Mouse (Mus musculus) right cerebral cortex, adult 18-20 months (tissue): ENCODE measurements at regions not wholly inside any gene's neighbourhood (a gene's known extent, or its start where the extent isn't known, plus 50 kb on each side); places are given as distances from the start of the nearest gene placed in this dataset.
A peak's percentile ranks its signal among the peaks of the same experiment; 100 is the strongest.

ENCODE experiments used
- DNase-seq: peaks from one replicate; pipeline ENCODE4 v3.0.0; 2022; ENCODE audit warnings: mixed read lengths

GRCm38 (mm10) chr9:23025247-23025646 is 197.6 kb upstream of the Bmper start:
- DNase-seq, result no peak

- peak; percentile 68 for DNase-seq
These were observed 195.2 kb upstream of the Bmper start for GRCm38 (mm10) chr9:23027377-23028313.

- DNase-seq, result no peak
These were observed 193.5 kb upstream of the Bmper start for GRCm38 (mm10) chr9:23029421-23029820.

GRCm38 (mm10) chr9:23030138-23030537 is 192.7 kb upstream of the Bmper start:
- no peak for DNase-seq

- DNase-seq, result no peak
These were observed 192.3 kb upstream of the Bmper start for GRCm38 (mm10) chr9:23030546-23030945.

- no peak for DNase-seq
These were observed 191.0 kb upstream of the Bmper start for GRCm38 (mm10) chr9:23031916-23032315.

GRCm38 (mm10) chr9:23035306-23035705 is 187.6 kb upstream of the Bmper start:
- DNase-seq, result no peak

- DNase-seq, result no peak
These were observed 186.8 kb upstream of the Bmper start for GRCm38 (mm10) chr9:23035901-23036610.

GRCm38 (mm10) chr9:23037513-23037914 is 185.4 kb upstream of the Bmper start:
- DNase-seq, result no peak

- DNase-seq, result no peak
These were observed 183.3 kb upstream of the Bmper start for GRCm38 (mm10) chr9:23039588-23039987.

- no peak for DNase-seq
These were observed 181.9 kb upstream of the Bmper start for GRCm38 (mm10) chr9:23041025-23041424.

GRCm38 (mm10) chr9:23041537-23042472 is 181.1 kb upstream of the Bmper start:
- no peak for DNase-seq

- DNase-seq, result no peak
These were observed 179.9 kb upstream of the Bmper start for GRCm38 (mm10) chr9:23043006-23043405.

- DNase-seq, result no peak
These were observed 177.4 kb upstream of the Bmper start for GRCm38 (mm10) chr9:23045486-23045885.

GRCm38 (mm10) chr9:23050751-23051150 is 172.1 kb upstream of the Bmper start:
- no peak for DNase-seq

- no peak for DNase-seq
These were observed 163.3 kb upstream of the Bmper start for GRCm38 (mm10) chr9:23059526-23059925.

- DNase-seq, result no peak
These were observed 162.3 kb upstream of the Bmper start for GRCm38 (mm10) chr9:23060526-23060925.

- no peak for DNase-seq
These were observed 161.5 kb upstream of the Bmper start for GRCm38 (mm10) chr9:23061179-23061929.

- no peak for DNase-seq
These were observed 160.7 kb upstream of the Bmper start for GRCm38 (mm10) chr9:23062057-23062655.

GRCm38 (mm10) chr9:23062656-23063444 is 160.0 kb upstream of the Bmper start:
- no peak for DNase-seq

- DNase-seq, result no peak
These were observed 158.9 kb upstream of the Bmper start for GRCm38 (mm10) chr9:23064001-23064400.
